Mouse (Mus musculus) forebrain, embryonic 12.5 days (tissue): ENCODE measurements around the gene Ckmt2. TPM values are rescaled to one million over a fixed set of nuclear protein-coding genes. Genes with fewer than 3 reads are reported as not detected.

Source experiments
- ATAC-seq: fragments of 200-750 bp; cut with Nextera tagmentation; 2 replicates; pipeline ENCODE4 v1.8.0; 2017; ENCODE audit warnings: moderate TSS enrichment; ENCODE audit not compliant: low FRiP score
- H3K27ac ChIP-seq: fragments of 300-500 bp; sonication (generic); 2 replicates; pipeline ENCODE4 v1.5.1; 2016; ENCODE audit warnings: mild to moderate bottlenecking
- H3K27me3 ChIP-seq: fragments of 300-500 bp; sonication (generic); 2 replicates; pipeline ENCODE4 v1.6.1; 2016; ENCODE audit warnings: mild to moderate bottlenecking
- H3K36me3 ChIP-seq: fragments of 300-500 bp; sonication (generic); replicated peaks from 2 replicates; pipeline ENCODE4 v1.6.1; 2016; ENCODE audit warnings: mild to moderate bottlenecking
- H3K4me1 ChIP-seq: fragments of 300-500 bp; sonication (generic); 2 replicates; pipeline ENCODE4 v1.6.1; 2016
- H3K4me2 ChIP-seq: fragments of 300-500 bp; sonication (generic); 2 replicates; pipeline ENCODE4 v1.6.1; 2016; ENCODE audit warnings: mild to moderate bottlenecking, moderate library complexity
- H3K4me3 ChIP-seq: fragments of 300-500 bp; sonication (generic); replicated peaks from 2 replicates; pipeline ENCODE4 v1.5.1; 2016; ENCODE audit warnings: mild to moderate bottlenecking
- H3K9ac ChIP-seq: fragments of 300-500 bp; sonication (generic); 2 replicates; pipeline ENCODE4 v1.6.1; 2016; ENCODE audit warnings: mild to moderate bottlenecking
- H3K9me3 ChIP-seq: fragments of 300-500 bp; sonication (generic); 2 replicates; pipeline ENCODE4 v1.6.1; 2016
- WGBS: fragments of 180-500 bp; shearing (Covaris S2); methylation state at CpG from one replicate; pipeline ENCODE4 v1.1.7; 2016; 5-methylcytosine and 5-hydroxymethylcytosine counted together
- polyA plus RNA-seq: library from polyadenylated mRNA; unstranded; fragments of >200 nt; fragmentation: Nextera tagmentation; extraction: Ambion mirVana; gene quantifications from 2 replicates; pipeline ENCODE4 v1.2.1, GENCODE M21; 2016

Gene Ckmt2
- polyA plus RNA-seq, 1 experiment from 2014 or later: not detected

GRCm38 (mm10) chr13:91857427-91857826 is 19.3 kb downstream of the Ckmt2 start:
- Histone ChIP-seq H3K27me3 (no peaks in the 10 kb centered on the region), H3K4me1 (no peaks in the 10 kb centered on the region), H3K9ac (no peak overlapping the region), H3K9me3 (no peaks in the 10 kb centered on the region), H3K27ac (no peak overlapping the region), H3K4me3 (no peak overlapping the region), H3K4me2 (no peak overlapping the region), H3K36me3 (no peaks in the 10 kb centered on the region)
- WGBS: 73% methylated on average over 8 of the region's 8 CpGs
- ATAC-seq: no peak

GRCm38 (mm10) chr13:91854412-91854811 is 22.3 kb downstream of the Ckmt2 start:
- no peaks in the 10 kb centered on the region for H3K27me3 ChIP-seq
- no peak for ATAC-seq
- 81% methylated on average over 3 of the region's 3 CpGs for whole genome bisulfite sequencing
- no peak overlapping the region for H3K9ac ChIP-seq
- no peaks in the 10 kb centered on the region for H3K9me3 ChIP-seq
- H3K4me2 ChIP-seq: no peak overlapping the region
- no peak overlapping the region for H3K4me3 ChIP-seq
- H3K36me3 ChIP-seq: no peaks in the 10 kb centered on the region
- H3K27ac ChIP-seq: no peak overlapping the region
- H3K4me1 ChIP-seq: no peaks in the 10 kb centered on the region

- H3K4me2 ChIP-seq: no peak overlapping the region
- no peaks in the 10 kb centered on the region for H3K36me3 ChIP-seq
- ATAC-seq: no peak
Measured at GRCm38 (mm10) chr13:91827876-91828275, 48.8 kb downstream of the Ckmt2 start.

GRCm38 (mm10) chr13:91826066-91826465 is 50.6 kb downstream of the Ckmt2 start:
- 89% methylated on average over 2 of the region's 2 CpGs for WGBS
- Histone ChIP-seq H3K4me1 (no peaks in the 10 kb centered on the region), H3K27ac (no peak overlapping the region), H3K9me3 (no peaks in the 10 kb centered on the region), H3K9ac (no peak overlapping the region), H3K36me3 (no peaks in the 10 kb centered on the region), H3K27me3 (no peaks in the 10 kb centered on the region), H3K4me3 (no peak overlapping the region), H3K4me2 (no peak overlapping the region)
- no peak for ATAC-seq

More at GRCm38 (mm10) chr13:91827876-91828275, 48.8 kb downstream of the Ckmt2 start:
- Histone ChIP-seq H3K27ac (no peak overlapping the region), H3K4me3 (no peak overlapping the region), H3K9ac (no peak overlapping the region), H3K4me1 (no peaks in the 10 kb centered on the region), H3K9me3 (no peaks in the 10 kb centered on the region), H3K27me3 (no peaks in the 10 kb centered on the region)

GRCm38 (mm10) chr13:91824845-91825550 is 51.7 kb downstream of the Ckmt2 start:
- H3K4me1 ChIP-seq: no peaks in the 10 kb centered on the region
- H3K27me3 ChIP-seq: no peaks in the 10 kb centered on the region
- no peak for ATAC-seq
- H3K9ac ChIP-seq: no peak overlapping the region
- 83% methylated on average over 4 of the region's 4 CpGs for WGBS
- no peaks in the 10 kb centered on the region for H3K36me3 ChIP-seq
- no peak overlapping the region for H3K4me2 ChIP-seq
- no peak overlapping the region for H3K27ac ChIP-seq
- H3K4me3 ChIP-seq: no peak overlapping the region
- H3K9me3 ChIP-seq: no peaks in the 10 kb centered on the region

- Histone ChIP-seq H3K4me1 (no peaks in the 10 kb centered on the region), H3K4me2 (no peak overlapping the region), H3K36me3 (no peaks in the 10 kb centered on the region), H3K27me3 (no peaks in the 10 kb centered on the region), H3K4me3 (no peak overlapping the region), H3K9me3 (no peaks in the 10 kb centered on the region), H3K9ac (no peak overlapping the region), H3K27ac (no peak overlapping the region)
- no peak for ATAC-seq
- WGBS: 61% methylated on average over 6 of the region's 6 CpGs
Measured at GRCm38 (mm10) chr13:91823735-91824134, 53.0 kb downstream of the Ckmt2 start.

- Histone ChIP-seq H3K36me3 (no peaks in the 10 kb centered on the region), H3K9me3 (0 out of 2 replicates have a peak, but pooled peaks cover 5% of the 10 kb centered on the region), H3K9ac (no peak overlapping the region), H3K4me1 (no peaks in the 10 kb centered on the region), H3K4me3 (no peak overlapping the region), H3K4me2 (no peak overlapping the region), H3K27me3 (no peaks in the 10 kb centered on the region), H3K27ac (no peak overlapping the region)
- WGBS: 80% methylated on average over 5 of the region's 5 CpGs
- ATAC-seq: no peak
Measured at GRCm38 (mm10) chr13:91814670-91815069, 62.0 kb downstream of the Ckmt2 start.

- H3K4me1 ChIP-seq: peaks cover 10% of the 10 kb centered on the region
- WGBS: 41% methylated on average over 2 of the region's 2 CpGs
- H3K4me3 ChIP-seq: no peak overlapping the region
- H3K27me3 ChIP-seq: no peaks in the 10 kb centered on the region
- ATAC-seq: no peak
- H3K9ac ChIP-seq: no peak overlapping the region
- no peak overlapping the region for H3K4me2 ChIP-seq
- peaks cover 15% of the 10 kb centered on the region for H3K36me3 ChIP-seq
- no peak overlapping the region for H3K27ac ChIP-seq
- 0 out of 2 replicates have a peak, but pooled peaks cover 5% of the 10 kb centered on the region for H3K9me3 ChIP-seq
Measured at GRCm38 (mm10) chr13:91809476-91809875, 67.2 kb downstream of the Ckmt2 start.

GRCm38 (mm10) chr13:91807874-91808575 is 68.7 kb downstream of the Ckmt2 start:
- Histone ChIP-seq H3K4me2 (peak overlapping the region; percentile 62), H3K9me3 (no peaks in the 10 kb centered on the region), H3K4me1 (peaks cover 10% of the 10 kb centered on the region), H3K4me3 (peak overlapping the region; percentile 92), H3K36me3 (peaks cover 18% of the 10 kb centered on the region), H3K27me3 (no peaks in the 10 kb centered on the region), H3K27ac (peak overlapping the region; percentile 94), H3K9ac (peak overlapping the region; percentile 91)
- 0 out of 2 replicates have a peak, but pooled peaks have one; percentile 31 for ATAC-seq
- 45% methylated on average over 20 of the region's 20 CpGs for WGBS

GRCm38 (mm10) chr13:91807155-91807839 is 69.4 kb downstream of the Ckmt2 start, which contains the start of gene Zcchc9:
Gene Zcchc9, minus strand, starts transcription at chr13:91807705.
- ATAC-seq: peak; percentile 99
- peaks cover 10% of the 10 kb centered on the region for H3K4me1 ChIP-seq
- peak within 1 kb of the TSS; percentile 92 for H3K4me3 ChIP-seq
- WGBS: under 1% methylated on average over 50 of the region's 50 CpGs
- H3K27ac ChIP-seq: peak within 1 kb of the TSS; percentile 94
- no peaks in the 10 kb centered on the region for H3K9me3 ChIP-seq
- H3K36me3 ChIP-seq: peaks cover 18% of the 10 kb centered on the region
- H3K4me2 ChIP-seq: peak within 1 kb of the TSS; percentile 62
- no peaks in the 10 kb centered on the region for H3K27me3 ChIP-seq
- H3K9ac ChIP-seq: peak within 1 kb of the TSS; percentile 91
